In the genomic region with DNA sequence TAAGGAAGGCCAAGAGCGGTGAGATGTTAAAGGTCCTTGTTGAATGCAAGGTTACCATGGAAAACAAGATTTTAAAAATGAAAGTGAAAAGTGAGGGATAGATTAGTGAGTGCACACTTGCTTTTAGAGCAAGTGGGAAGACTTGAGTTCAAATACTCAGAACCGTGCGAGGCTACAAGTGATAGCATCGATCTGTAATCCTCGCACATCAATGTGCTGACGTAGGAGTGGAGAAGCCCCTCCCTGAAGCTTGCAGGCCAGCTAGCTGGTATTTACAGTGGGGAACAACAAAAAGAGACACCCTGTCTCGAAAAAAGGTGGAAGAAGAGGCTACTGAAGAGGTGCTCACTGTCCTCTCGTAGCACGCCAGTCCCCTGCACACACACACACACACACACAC, we compare ENCODE assay signal across 24 mouse cellular contexts. TPM values are rescaled to one million over a fixed set of nuclear protein-coding genes. Genes with fewer than 3 reads are reported as not detected.
A peak's percentile ranks its signal among the peaks of the same experiment; 100 is the strongest.
DNase-seq lines count a peak whose midpoint lies in the region; ATAC-seq and TF ChIP-seq lines count a peak whose summit lies in the region.
"Had no signal": no experiment of that assay in that cellular context is flagged by ENCODE, and none has a peak within 500 bp of the region (broad histone marks: within the 10 kb centered on the region; RNA-seq: fewer than 3 reads in every experiment).

No protein-coding gene starts in this region.

- TF ChIP-seq EP300 in stomach, postnatal 0 days (optimal IDR thresholded peaks at IDR 0.05): no peak

- no peak for TF ChIP-seq CTCF in stomach, postnatal 0 days (IDR thresholded peaks at IDR 0.05; ENCODE audit: low read depth)

- DNase-seq in liver: no peak
- peak; percentile 81 for DNase-seq in CD4-positive helper T cell, adult 2 months (ENCODE audit: low read depth, low spot score)
- DNase-seq in stomach, postnatal 0 days (ENCODE audit: low spot score): no peak
- no peak for DNase-seq in natural killer cell, adult 2 months (ENCODE audit: low spot score in 2 of 2)
- DNase-seq: adrenal gland, adult 2 months; adrenal gland, postnatal 25 days; cerebellum, adult 11 months; cerebellum, adult 8-10 months; cerebellum, postnatal 14 days; embryo, embryonic 11 days; gastrocnemius, postnatal 36 days; heart, adult 18-20 months; heart, postnatal 10 days had no signal

- WGBS in liver, embryonic 12.5 days (ENCODE audit: insufficient replicate concordance): 80% methylated on average over 9 of the region's 9 CpGs
- WGBS in liver, embryonic 15.5 days (ENCODE audit: insufficient replicate concordance): 72% methylated on average over 9 of the region's 9 CpGs
- 89% methylated on average over 9 of the region's 9 CpGs for WGBS in stomach, postnatal 0 days

- H3K9ac ChIP-seq in liver, embryonic 12.5 days: no peak overlapping the region
- H3K9ac ChIP-seq in liver, embryonic 15.5 days: no peak overlapping the region
- no peak overlapping the region for H3K9ac ChIP-seq in stomach, postnatal 0 days (ENCODE audit: low read length)
- H3K9ac ChIP-seq: embryonic facial prominence, embryonic 15.5 days; forebrain, embryonic 15.5 days; hindbrain, embryonic 13.5 days had no signal

- 0 out of 2 replicates have a peak overlapping the region, but pooled peaks have one; percentile 18 for H3K4me2 ChIP-seq in liver, embryonic 12.5 days
- H3K4me2 ChIP-seq in liver, embryonic 15.5 days: no peak overlapping the region
- no peak overlapping the region for H3K4me2 ChIP-seq in stomach, postnatal 0 days (replicated peaks; ENCODE audit: low read depth)
- H3K4me2 ChIP-seq: embryonic facial prominence, embryonic 15.5 days; forebrain, embryonic 15.5 days; hindbrain, embryonic 13.5 days had no signal

- no peaks in the 10 kb centered on the region for H3K27me3 ChIP-seq in liver, embryonic 12.5 days (replicated peaks)
- H3K27me3 ChIP-seq in liver, embryonic 15.5 days: no peaks in the 10 kb centered on the region
- no peaks in the 10 kb centered on the region for H3K27me3 ChIP-seq in stomach, postnatal 0 days (ENCODE audit: control insufficient read depth, insufficient read depth, low read length)
- H3K27me3 ChIP-seq: embryonic facial prominence, embryonic 15.5 days; forebrain, embryonic 15.5 days; hindbrain, embryonic 13.5 days had no signal

- H3K27ac ChIP-seq in liver, embryonic 12.5 days: peak overlapping the region; percentile 43; the same call in 1 of the 2 replicates
- H3K27ac ChIP-seq in liver, embryonic 15.5 days (replicated peaks): peak overlapping the region; percentile 79
- H3K27ac ChIP-seq in stomach, postnatal 0 days (replicated peaks): no peak overlapping the region
- H3K27ac ChIP-seq: embryonic facial prominence, embryonic 15.5 days; forebrain, embryonic 10.5 days; forebrain, embryonic 15.5 days; hindbrain, embryonic 13.5 days; hindbrain, postnatal 0 days had no signal

- H3K4me3 ChIP-seq in liver, embryonic 12.5 days: no peak overlapping the region
- no peak overlapping the region for H3K4me3 ChIP-seq in liver, embryonic 15.5 days (replicated peaks)
- no peak overlapping the region for H3K4me3 ChIP-seq in stomach, postnatal 0 days (ENCODE audit: low read depth, low read length)
- H3K4me3 ChIP-seq: embryonic facial prominence, embryonic 15.5 days; erythroblast, embryonic 14.5 days; forebrain, embryonic 10.5 days; forebrain, embryonic 15.5 days; heart, embryonic 10.5 days; hindbrain, embryonic 13.5 days had no signal

- H3K36me3 ChIP-seq in liver, embryonic 12.5 days: no peaks in the 10 kb centered on the region
- no peaks in the 10 kb centered on the region for H3K36me3 ChIP-seq in liver, embryonic 15.5 days (replicated peaks)
- H3K36me3 ChIP-seq in stomach, postnatal 0 days (ENCODE audit: control insufficient read depth, insufficient read depth, low read length): no peaks in the 10 kb centered on the region
- H3K36me3 ChIP-seq: embryonic facial prominence, embryonic 15.5 days; forebrain, embryonic 10.5 days; forebrain, embryonic 15.5 days; heart, embryonic 10.5 days; hindbrain, embryonic 13.5 days had no signal

- no peak for ATAC-seq in liver, embryonic 12.5 days
- peak; percentile 20 for ATAC-seq in activated CD4-positive, CD25-positive, alpha-beta regulatory T cell, adult 4 months
- ATAC-seq in liver, embryonic 15.5 days (ENCODE audit: insufficient read depth): no peak
- no peak for ATAC-seq in stomach, postnatal 0 days (ENCODE audit: low FRiP score, low TSS enrichment)
- ATAC-seq: forebrain, embryonic 15.5 days; hindbrain, postnatal 0 days; Patski had no signal

- H3K9me3 ChIP-seq in liver, embryonic 12.5 days (replicated peaks): no peaks in the 10 kb centered on the region
- H3K9me3 ChIP-seq in liver, embryonic 15.5 days (replicated peaks): no peaks in the 10 kb centered on the region
- no peaks in the 10 kb centered on the region for H3K9me3 ChIP-seq in stomach, postnatal 0 days (ENCODE audit: control insufficient read depth, low read length)
- H3K9me3 ChIP-seq: embryonic facial prominence, embryonic 15.5 days; forebrain, embryonic 10.5 days; forebrain, embryonic 15.5 days; heart, embryonic 10.5 days; hindbrain, embryonic 13.5 days had no signal

- H3K4me1 ChIP-seq in liver, embryonic 12.5 days: peaks cover 71% of the 10 kb centered on the region
- peaks cover 81% of the 10 kb centered on the region for H3K4me1 ChIP-seq in liver, embryonic 15.5 days (replicated peaks)
- no peaks in the 10 kb centered on the region for H3K4me1 ChIP-seq in stomach, postnatal 0 days (replicated peaks; ENCODE audit: control insufficient read depth, insufficient read depth)
- H3K4me1 ChIP-seq: embryonic facial prominence, embryonic 15.5 days; forebrain, embryonic 10.5 days; forebrain, embryonic 15.5 days; hindbrain, embryonic 13.5 days had no signal

RNA-seq across cellular contexts. Expression of a gene that starts 6.7 kb away (rescaled TPM):
- polyA plus RNA-seq in liver, embryonic 12.5 days (2016; fragmentation: Nextera tagmentation; extraction: Ambion mirVana): 308 and 327 TPM in 2 replicates
- polyA plus RNA-seq in activated CD4-positive, CD25-positive, alpha-beta regulatory T cell, adult 4 months (2017; shearing (Covaris generic)): 100 to 1,000 TPM; 296 to 343 TPM
- polyA plus RNA-seq in liver, embryonic 15.5 days (2015; fragmentation: Nextera tagmentation; extraction: Ambion mirVana): 266 and 301 TPM in 2 replicates
- polyA plus RNA-seq in stomach, postnatal 0 days (2015; fragmentation: Nextera tagmentation; extraction: Ambion mirVana): 95.2 and 100 TPM in 2 replicates
